ENCODE assay signal across 33 mouse cellular contexts in genomic region chr10:95124476-95124875, GRCm38 (mm10).
"Had no signal": no experiment of that assay in that cellular context is flagged by ENCODE, and none has a peak within 500 bp of the region (broad histone marks: within the 10 kb centered on the region; RNA-seq: fewer than 3 reads in every experiment).

No protein-coding gene starts in this region.

- H3K4me3 ChIP-seq: limb, embryonic 10.5 days; limb, embryonic 12.5 days; limb, embryonic 13.5 days; limb, embryonic 15.5 days; liver, embryonic 12.5 days; liver, embryonic 13.5 days; liver, embryonic 15.5 days; lung, embryonic 15.5 days; megakaryocyte, embryonic 14.5 days; midbrain, embryonic 10.5 days; midbrain, embryonic 12.5 days; midbrain, embryonic 13.5 days; midbrain, embryonic 15.5 days; myocyte; neural tube, embryonic 12.5 days; neural tube, embryonic 13.5 days had no signal

- H3K4me2 ChIP-seq: limb, embryonic 12.5 days; limb, embryonic 13.5 days; limb, embryonic 15.5 days; liver, embryonic 11.5 days; liver, embryonic 12.5 days; liver, embryonic 13.5 days; liver, embryonic 15.5 days; lung, embryonic 14.5 days; lung, embryonic 15.5 days; midbrain, embryonic 11.5 days; midbrain, embryonic 12.5 days; midbrain, embryonic 13.5 days; midbrain, embryonic 15.5 days; neural tube, embryonic 12.5 days; neural tube, embryonic 13.5 days had no signal

- H3K4me1 ChIP-seq: limb, embryonic 10.5 days; limb, embryonic 12.5 days; limb, embryonic 15.5 days; liver, embryonic 12.5 days; liver, embryonic 13.5 days; liver, embryonic 15.5 days; midbrain, embryonic 10.5 days; midbrain, embryonic 12.5 days; midbrain, embryonic 13.5 days; midbrain, embryonic 15.5 days; neural tube, embryonic 12.5 days; neural tube, embryonic 13.5 days had no signal

- ATAC-seq: liver, embryonic 12.5 days; liver, postnatal 0 days; lung, postnatal 0 days; midbrain, embryonic 13.5 days; midbrain, embryonic 15.5 days; midbrain, embryonic 16.5 days had no signal

- H3K36me3 ChIP-seq: limb, embryonic 10.5 days; limb, embryonic 12.5 days; limb, embryonic 13.5 days; limb, embryonic 15.5 days; liver, embryonic 12.5 days; liver, embryonic 13.5 days; liver, embryonic 15.5 days; lung, embryonic 15.5 days; midbrain, embryonic 10.5 days; midbrain, embryonic 12.5 days; midbrain, embryonic 13.5 days; midbrain, embryonic 15.5 days; neural tube, embryonic 12.5 days; neural tube, embryonic 13.5 days had no signal

- H3K9me3 ChIP-seq: limb, embryonic 10.5 days; limb, embryonic 12.5 days; limb, embryonic 13.5 days; limb, embryonic 15.5 days; liver, embryonic 12.5 days; liver, embryonic 13.5 days; liver, embryonic 15.5 days; lung, embryonic 15.5 days; megakaryocyte, embryonic 14.5 days; midbrain, embryonic 10.5 days; midbrain, embryonic 12.5 days; midbrain, embryonic 13.5 days; midbrain, embryonic 15.5 days; neural tube, embryonic 12.5 days; neural tube, embryonic 13.5 days had no signal

- H3K27ac ChIP-seq: limb, embryonic 10.5 days; limb, embryonic 12.5 days; limb, embryonic 13.5 days; limb, embryonic 15.5 days; liver, embryonic 12.5 days; liver, embryonic 13.5 days; liver, embryonic 14.5 days; liver, embryonic 15.5 days; lung, embryonic 15.5 days; macrophage; midbrain, embryonic 10.5 days; midbrain, embryonic 12.5 days; midbrain, embryonic 13.5 days; midbrain, embryonic 15.5 days; neural tube, embryonic 12.5 days; neural tube, embryonic 13.5 days had no signal

- DNase-seq: left cerebral cortex, postnatal 4 days; liver; liver, embryonic 13.5 days; liver, postnatal 0 days; lung, adult 18-20 months; lung, adult 2 months; lung, embryonic 14.5 days; lung, postnatal 10 days; lung, postnatal 14 days; lung, postnatal 36 days; lung, postnatal 4 days; midbrain, embryonic 14.5 days had no signal

- H3K9ac ChIP-seq: limb, embryonic 12.5 days; limb, embryonic 13.5 days; limb, embryonic 15.5 days; liver, embryonic 12.5 days; liver, embryonic 13.5 days; liver, embryonic 14.5 days; liver, embryonic 15.5 days; liver, postnatal 0 days; lung, embryonic 14.5 days; lung, embryonic 15.5 days; midbrain, embryonic 12.5 days; midbrain, embryonic 13.5 days; midbrain, embryonic 15.5 days; neural tube, embryonic 12.5 days; neural tube, embryonic 13.5 days had no signal

- H3K27me3 ChIP-seq: limb, embryonic 12.5 days; limb, embryonic 13.5 days; limb, embryonic 15.5 days; liver, embryonic 12.5 days; liver, embryonic 13.5 days; liver, embryonic 15.5 days; lung, embryonic 15.5 days; megakaryocyte, embryonic 14.5 days; midbrain, embryonic 12.5 days; midbrain, embryonic 13.5 days; midbrain, embryonic 15.5 days; neural tube, embryonic 12.5 days; neural tube, embryonic 13.5 days had no signal
